In genomic region chr14:25832301-25832700, GRCm38 (mm10) we compare ENCODE assay signal across 8 mouse cellular contexts. TPM values are rescaled to one million over a fixed set of nuclear protein-coding genes. Genes with fewer than 3 reads are reported as not detected.
A peak's percentile ranks its signal among the peaks of the same experiment; 100 is the strongest.
DNase-seq lines count a peak whose midpoint lies in the region; ATAC-seq and TF ChIP-seq lines count a peak whose summit lies in the region.

No protein-coding gene starts in this region.

- peak; percentile 81 for TF ChIP-seq CTCF in hindbrain, postnatal 0 days (IDR thresholded peaks at IDR 0.05; ENCODE audit: low read depth)

- H3K9me3 ChIP-seq in midbrain, embryonic 10.5 days (replicated peaks): no peaks in the 10 kb centered on the region
- H3K9me3 ChIP-seq in midbrain, embryonic 15.5 days: no peaks in the 10 kb centered on the region
- no peaks in the 10 kb centered on the region for H3K9me3 ChIP-seq in hindbrain, postnatal 0 days (ENCODE audit: low read length)
- H3K9me3 ChIP-seq in midbrain, embryonic 11.5 days (ENCODE audit: control insufficient read depth, low read length): no peaks in the 10 kb centered on the region

- H3K27ac ChIP-seq in midbrain, embryonic 10.5 days (replicated peaks): no peak overlapping the region
- H3K27ac ChIP-seq in midbrain, embryonic 15.5 days: no peak overlapping the region
- H3K27ac ChIP-seq in hindbrain, postnatal 0 days: no peak overlapping the region
- no peak overlapping the region for H3K27ac ChIP-seq in midbrain, embryonic 11.5 days (ENCODE audit: low read depth, low read length)

- H3K9ac ChIP-seq in midbrain, embryonic 15.5 days: no peak overlapping the region
- no peak overlapping the region for H3K9ac ChIP-seq in hindbrain, postnatal 0 days (replicated peaks; ENCODE audit: low read length)
- no peak overlapping the region for H3K9ac ChIP-seq in midbrain, embryonic 11.5 days (ENCODE audit: low read length)

- intact Hi-C loops in left cerebral cortex, postnatal 14 days (cut with DNase I): no loop called here

- 13% methylated on average over 14 of the region's 14 CpGs for WGBS in midbrain, embryonic 10.5 days
- WGBS in midbrain, embryonic 15.5 days: 11% methylated on average over 14 of the region's 14 CpGs
- 11% methylated on average over 14 of the region's 14 CpGs for WGBS in hindbrain, postnatal 0 days
- WGBS in midbrain, embryonic 11.5 days: 12% methylated on average over 14 of the region's 14 CpGs

- DNase-seq in midbrain, embryonic 10.5 days (ENCODE audit: low spot score): peak; percentile 66
- peak; percentile 50 for DNase-seq in cerebellum, adult 8-10 months
- DNase-seq in frontal cortex, postnatal 36 days (ENCODE audit: low spot score in 2 of 2): peak; percentile 55 to 76
- peak; percentile 68 for DNase-seq in hindbrain, postnatal 0 days (ENCODE audit: low spot score)
- DNase-seq in left cerebral cortex, postnatal 14 days (ENCODE audit: low spot score in 2 of 2): peak; percentile 69 to 87
- peak; percentile 91 for DNase-seq in midbrain, embryonic 11.5 days (ENCODE audit: low spot score, missing footprints)
- peak; percentile 39 to 72 for DNase-seq in spleen, postnatal 10 days (ENCODE audit: low spot score in 2 of 2)

- ATAC-seq in midbrain, embryonic 15.5 days (replicated peaks): no peak
- ATAC-seq in hindbrain, postnatal 0 days: peak; percentile 78
- no peak for ATAC-seq in midbrain, embryonic 11.5 days (ENCODE audit: low FRiP score)

- H3K4me1 ChIP-seq in midbrain, embryonic 10.5 days: 0 out of 2 replicates have a peak, but pooled peaks cover 4% of the 10 kb centered on the region
- 0 out of 2 replicates have a peak, but pooled peaks cover 3% of the 10 kb centered on the region for H3K4me1 ChIP-seq in midbrain, embryonic 15.5 days
- no peaks in the 10 kb centered on the region; the same call in 1 of the 2 replicates for H3K4me1 ChIP-seq in hindbrain, postnatal 0 days (ENCODE audit: insufficient read depth, low read length)
- H3K4me1 ChIP-seq in midbrain, embryonic 11.5 days (ENCODE audit: control insufficient read depth, insufficient read depth, low read length): no peaks in the 10 kb centered on the region

- H3K36me3 ChIP-seq in midbrain, embryonic 10.5 days: no peaks in the 10 kb centered on the region
- H3K36me3 ChIP-seq in midbrain, embryonic 15.5 days (replicated peaks): no peaks in the 10 kb centered on the region
- H3K36me3 ChIP-seq in hindbrain, postnatal 0 days (ENCODE audit: insufficient read depth, low read length): no peaks in the 10 kb centered on the region
- no peaks in the 10 kb centered on the region for H3K36me3 ChIP-seq in midbrain, embryonic 11.5 days (ENCODE audit: control insufficient read depth, insufficient read depth, low read length)

- peaks cover 5% of the 10 kb centered on the region for H3K27me3 ChIP-seq in midbrain, embryonic 10.5 days (ENCODE audit: low read depth, poor library complexity, severe bottlenecking)
- H3K27me3 ChIP-seq in midbrain, embryonic 15.5 days (replicated peaks): no peaks in the 10 kb centered on the region
- H3K27me3 ChIP-seq in hindbrain, postnatal 0 days (ENCODE audit: insufficient read depth, low read length): no peaks in the 10 kb centered on the region
- no peaks in the 10 kb centered on the region for H3K27me3 ChIP-seq in midbrain, embryonic 11.5 days (ENCODE audit: control insufficient read depth, insufficient read depth, low read length)

- no peak overlapping the region for H3K4me3 ChIP-seq in midbrain, embryonic 10.5 days
- H3K4me3 ChIP-seq in midbrain, embryonic 15.5 days: no peak overlapping the region
- H3K4me3 ChIP-seq in hindbrain, postnatal 0 days (ENCODE audit: low read length): no peak overlapping the region
- H3K4me3 ChIP-seq in midbrain, embryonic 11.5 days (ENCODE audit: low read depth, low read length): no peak overlapping the region

- no peak overlapping the region for H3K4me2 ChIP-seq in midbrain, embryonic 15.5 days
- H3K4me2 ChIP-seq in hindbrain, postnatal 0 days (ENCODE audit: low read depth, low read length): no peak overlapping the region
- H3K4me2 ChIP-seq in midbrain, embryonic 11.5 days: no peak overlapping the region

RNA-seq across cellular contexts. Expression of gene Anxa11, which starts 9.7 kb away (rescaled TPM):
- 3.3 and 3.9 TPM in 2 replicates for polyA plus RNA-seq in midbrain, embryonic 10.5 days (2016; fragmentation: Nextera tagmentation; extraction: Ambion mirVana)
- 2.5 and 2.6 TPM in 2 replicates for polyA plus RNA-seq in midbrain, embryonic 15.5 days (2015; fragmentation: Nextera tagmentation; extraction: Ambion mirVana)
- total RNA-seq in hindbrain, postnatal 0 days (2014; rRNA removed): 3.7 and 4.2 TPM in 2 replicates
- polyA plus RNA-seq in hindbrain, postnatal 0 days (2015; fragmentation: Nextera tagmentation; extraction: Ambion mirVana): 4.5 and 4.9 TPM in 2 replicates
- total RNA-seq in left cerebral cortex, postnatal 14 days (2021): 10 to 100 TPM; 14.1 to 14.8 TPM
- polyA plus RNA-seq in midbrain, embryonic 11.5 days (2014; fragmentation: Nextera tagmentation; extraction: Ambion mirVana): 3.0 and 4.0 TPM in 2 replicates
